Mouse (Mus musculus): Measurements from ENCODE around the gene Tmem178.

DNA sequence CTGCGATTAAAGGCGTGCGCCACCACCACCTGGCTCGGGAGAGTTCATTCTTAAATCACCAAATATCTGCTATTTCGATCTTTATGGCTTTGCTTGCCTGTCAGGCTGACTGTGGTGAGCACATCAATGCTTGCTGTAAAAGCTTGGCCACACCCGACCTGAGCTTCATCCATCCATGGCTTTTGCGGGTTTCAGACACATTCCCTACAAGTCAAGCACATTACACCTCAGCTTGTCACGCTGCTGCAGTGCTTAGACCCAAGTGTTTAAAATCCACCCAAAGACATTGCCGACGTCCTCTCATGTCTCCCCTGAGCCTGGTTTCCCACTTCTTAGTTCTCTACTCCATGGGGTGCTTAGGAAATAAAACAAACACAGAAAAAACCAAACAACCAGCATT is 64.7 kb downstream of the Tmem178 start:
- TF ChIP-seq CTCF (IDR thresholded peaks at IDR 0.05; ENCODE audit: low read depth, low read length) (no peak), POLR2A (IDR thresholded peaks at IDR 0.05; ENCODE audit: borderline replicate concordance, low read depth, low read length) (no peak)

Measured in bone marrow macrophage, adult 2 months (primary cell).